Mouse (Mus musculus): ENCODE measurements at regions not wholly inside any gene's neighbourhood (a gene's known extent, or its start where the extent isn't known, plus 50 kb on each side); places are given as distances from the start of the nearest gene placed in this dataset.

GRCm38 (mm10) chr16:85300092-85300853, 126.7 kb upstream of the App start:
- Histone ChIP-seq H3K9me3 (ENCODE audit: low read length) (no peaks in the 10 kb centered on the region), H3K36me3 (ENCODE audit: insufficient read depth) (no peaks in the 10 kb centered on the region), H3K4me1 (ENCODE audit: insufficient read depth) (no peaks in the 10 kb centered on the region), H3K27me3 (ENCODE audit: insufficient read depth, low read length) (no peaks in the 10 kb centered on the region), H3K9ac (no peak overlapping the region), H3K4me2 (ENCODE audit: low read depth) (no peak overlapping the region), H3K27ac (ENCODE audit: low read depth, low read length) (no peak overlapping the region), H3K4me3 (ENCODE audit: low read depth, low read length) (no peak overlapping the region)
- WGBS = 46% methylated on average over 13 of the region's 13 CpGs
- ATAC-seq (0 out of 2 replicates have a peak, but pooled peaks have one; percentile 20), DNase-seq (no peak)
- no peak for TF ChIP-seq CTCF (IDR thresholded peaks at IDR 0.05; ENCODE audit: low read depth)

GRCm38 (mm10) chr16:85298559-85298958, 125.0 kb upstream of the App start:
- no peak for DNase-seq
- TF ChIP-seq CTCF (IDR thresholded peaks at IDR 0.05; ENCODE audit: low read depth) = no peak
- Histone ChIP-seq H3K4me1 (ENCODE audit: insufficient read depth) (no peaks in the 10 kb centered on the region), H3K9me3 (ENCODE audit: low read length) (no peaks in the 10 kb centered on the region), H3K4me2 (ENCODE audit: low read depth) (no peak overlapping the region), H3K27me3 (ENCODE audit: insufficient read depth, low read length) (no peaks in the 10 kb centered on the region), H3K36me3 (ENCODE audit: insufficient read depth) (no peaks in the 10 kb centered on the region), H3K4me3 (ENCODE audit: low read depth, low read length) (no peak overlapping the region), H3K9ac (no peak overlapping the region), H3K27ac (ENCODE audit: low read depth, low read length) (no peak overlapping the region)
- ATAC-seq = no peak
- 71% methylated on average over 2 of the region's 2 CpGs for WGBS

GRCm38 (mm10) chr16:85290986-85291952, 117.7 kb upstream of the App start:
- H3K4me2 ChIP-seq (ENCODE audit: low read depth) = no peak overlapping the region
- no peaks in the 10 kb centered on the region for H3K36me3 ChIP-seq (ENCODE audit: insufficient read depth)
- H3K9me3 ChIP-seq (ENCODE audit: low read length) = no peaks in the 10 kb centered on the region
- no peaks in the 10 kb centered on the region for H3K4me1 ChIP-seq (ENCODE audit: insufficient read depth)
- ATAC-seq (no peak), DNase-seq (no peak)
- no peak for TF ChIP-seq CTCF (IDR thresholded peaks at IDR 0.05; ENCODE audit: low read depth)
- H3K4me3 ChIP-seq (ENCODE audit: low read depth, low read length) = no peak overlapping the region
- no peaks in the 10 kb centered on the region for H3K27me3 ChIP-seq (ENCODE audit: insufficient read depth, low read length)
- 67% methylated on average over 9 of the region's 9 CpGs for WGBS
- H3K27ac ChIP-seq (ENCODE audit: low read depth, low read length) = no peak overlapping the region
- H3K9ac ChIP-seq = no peak overlapping the region

DNA sequence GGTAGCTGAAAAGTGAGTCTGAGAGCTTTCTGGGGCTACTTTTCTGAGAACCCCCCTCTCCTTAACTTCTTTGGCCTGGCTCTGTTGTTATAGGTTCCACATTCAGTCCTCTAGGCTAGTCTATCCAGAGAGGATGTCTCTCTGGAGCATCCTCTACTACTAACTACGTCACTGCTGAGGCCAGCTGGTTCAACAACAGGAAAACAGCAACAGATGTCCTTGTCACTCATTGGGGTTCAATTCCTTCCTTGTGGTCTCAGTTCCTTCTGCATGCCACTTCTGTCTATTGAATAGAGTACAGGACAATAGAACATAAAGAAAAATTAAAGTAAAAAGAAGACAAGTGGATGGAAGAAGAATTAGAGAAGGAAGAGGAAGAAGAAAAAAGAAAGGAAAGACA, 104.3 kb upstream of the App start:
- Histone ChIP-seq H3K27ac (ENCODE audit: low read depth, low read length) (no peak overlapping the region), H3K36me3 (ENCODE audit: insufficient read depth) (no peaks in the 10 kb centered on the region), H3K4me2 (ENCODE audit: low read depth) (no peak overlapping the region), H3K4me1 (ENCODE audit: insufficient read depth) (no peaks in the 10 kb centered on the region), H3K4me3 (ENCODE audit: low read depth, low read length) (no peak overlapping the region), H3K9ac (no peak overlapping the region), H3K27me3 (ENCODE audit: insufficient read depth, low read length) (no peaks in the 10 kb centered on the region), H3K9me3 (ENCODE audit: low read length) (no peaks in the 10 kb centered on the region)
- no peak for ATAC-seq
- WGBS = 60% methylated on average over 1 of the region's 1 CpGs
- DNase-seq = no peak
- no peak for TF ChIP-seq CTCF (IDR thresholded peaks at IDR 0.05; ENCODE audit: low read depth)

- no peak overlapping the region for H3K27ac ChIP-seq (ENCODE audit: low read depth, low read length)
- no peaks in the 10 kb centered on the region for H3K36me3 ChIP-seq (ENCODE audit: insufficient read depth)
- no peak overlapping the region for H3K4me2 ChIP-seq (ENCODE audit: low read depth)
- no peaks in the 10 kb centered on the region for H3K4me1 ChIP-seq (ENCODE audit: insufficient read depth)
- WGBS = 94% methylated on average over 8 of the region's 8 CpGs
- ATAC-seq (no peak), DNase-seq (no peak)
- H3K9me3 ChIP-seq (ENCODE audit: low read length) = no peaks in the 10 kb centered on the region
- no peak overlapping the region for H3K4me3 ChIP-seq (ENCODE audit: low read depth, low read length)
- no peak for TF ChIP-seq CTCF (IDR thresholded peaks at IDR 0.05; ENCODE audit: low read depth)
- H3K27me3 ChIP-seq (ENCODE audit: insufficient read depth, low read length) = no peaks in the 10 kb centered on the region
- no peak overlapping the region for H3K9ac ChIP-seq
Measured at GRCm38 (mm10) chr16:85269681-85270080, 96.1 kb upstream of the App start.

- Histone ChIP-seq H3K27me3 (ENCODE audit: insufficient read depth, low read length) (no peaks in the 10 kb centered on the region), H3K4me3 (ENCODE audit: low read depth, low read length) (no peak overlapping the region), H3K9me3 (ENCODE audit: low read length) (no peaks in the 10 kb centered on the region), H3K4me2 (ENCODE audit: low read depth) (no peak overlapping the region), H3K36me3 (ENCODE audit: insufficient read depth) (no peaks in the 10 kb centered on the region), H3K4me1 (ENCODE audit: insufficient read depth) (no peaks in the 10 kb centered on the region), H3K9ac (no peak overlapping the region), H3K27ac (ENCODE audit: low read depth, low read length) (no peak overlapping the region)
- no peak for TF ChIP-seq CTCF (IDR thresholded peaks at IDR 0.05; ENCODE audit: low read depth)
- DNase-seq (no peak), ATAC-seq (no peak)
- WGBS = 75% methylated on average over 4 of the region's 4 CpGs
Measured at GRCm38 (mm10) chr16:85259838-85260237, 86.3 kb upstream of the App start.

GRCm38 (mm10) chr16:85247301-85247700, 73.7 kb upstream of the App start:
- no peak overlapping the region for H3K4me3 ChIP-seq (ENCODE audit: low read depth, low read length)
- no peak overlapping the region for H3K4me2 ChIP-seq (ENCODE audit: low read depth)
- no peak overlapping the region for H3K27ac ChIP-seq (ENCODE audit: low read depth, low read length)
- DNase-seq (peak; percentile 4), ATAC-seq (peak; percentile 20; the same call in 1 of the 2 replicates)
- H3K4me1 ChIP-seq (ENCODE audit: insufficient read depth) = no peaks in the 10 kb centered on the region
- H3K9ac ChIP-seq = no peak overlapping the region
- no peak for TF ChIP-seq CTCF (IDR thresholded peaks at IDR 0.05; ENCODE audit: low read depth)
- WGBS = 74% methylated on average over 1 of the region's 1 CpGs
- H3K36me3 ChIP-seq (ENCODE audit: insufficient read depth) = no peaks in the 10 kb centered on the region
- H3K9me3 ChIP-seq (ENCODE audit: low read length) = no peaks in the 10 kb centered on the region
- no peaks in the 10 kb centered on the region for H3K27me3 ChIP-seq (ENCODE audit: insufficient read depth, low read length)

Data from forebrain, postnatal 0 days (tissue).